Mouse (Mus musculus): ENCODE measurements around the gene Gm9958.

Gene Gm9958

GRCm38 (mm10) chr5:90367067-90367303 lies at the start of gene Gm9958:
Gene Gm9958 (plus strand): TSS chr5:90367204.
- no peak for DNase-seq (ENCODE audit: low read depth)

- no peak for DNase-seq (ENCODE audit: low read depth)
Observed at GRCm38 (mm10) chr5:90331071-90331470, 35.9 kb upstream of the Gm9958 start.

DNA sequence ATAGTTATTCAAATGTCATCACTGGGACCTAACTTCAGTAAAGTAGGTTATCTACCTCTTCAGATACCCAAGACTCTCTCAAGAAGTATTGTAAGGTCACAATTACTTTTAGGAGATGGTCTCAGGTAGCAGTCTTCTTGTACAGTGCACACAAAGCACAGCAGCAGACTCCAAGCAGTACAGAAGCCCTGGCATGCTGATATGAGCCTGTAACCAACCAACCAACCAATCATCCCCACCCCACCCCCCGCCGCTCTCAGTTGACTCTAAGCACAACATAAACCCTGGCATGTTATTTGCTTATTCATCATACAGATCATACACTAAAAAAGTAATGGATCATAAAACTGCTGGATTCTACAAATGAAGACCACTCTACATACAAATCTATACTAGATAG lies 34.5 kb upstream of the Gm9958 start:
- DNase-seq (ENCODE audit: low read depth): no peak

DNA sequence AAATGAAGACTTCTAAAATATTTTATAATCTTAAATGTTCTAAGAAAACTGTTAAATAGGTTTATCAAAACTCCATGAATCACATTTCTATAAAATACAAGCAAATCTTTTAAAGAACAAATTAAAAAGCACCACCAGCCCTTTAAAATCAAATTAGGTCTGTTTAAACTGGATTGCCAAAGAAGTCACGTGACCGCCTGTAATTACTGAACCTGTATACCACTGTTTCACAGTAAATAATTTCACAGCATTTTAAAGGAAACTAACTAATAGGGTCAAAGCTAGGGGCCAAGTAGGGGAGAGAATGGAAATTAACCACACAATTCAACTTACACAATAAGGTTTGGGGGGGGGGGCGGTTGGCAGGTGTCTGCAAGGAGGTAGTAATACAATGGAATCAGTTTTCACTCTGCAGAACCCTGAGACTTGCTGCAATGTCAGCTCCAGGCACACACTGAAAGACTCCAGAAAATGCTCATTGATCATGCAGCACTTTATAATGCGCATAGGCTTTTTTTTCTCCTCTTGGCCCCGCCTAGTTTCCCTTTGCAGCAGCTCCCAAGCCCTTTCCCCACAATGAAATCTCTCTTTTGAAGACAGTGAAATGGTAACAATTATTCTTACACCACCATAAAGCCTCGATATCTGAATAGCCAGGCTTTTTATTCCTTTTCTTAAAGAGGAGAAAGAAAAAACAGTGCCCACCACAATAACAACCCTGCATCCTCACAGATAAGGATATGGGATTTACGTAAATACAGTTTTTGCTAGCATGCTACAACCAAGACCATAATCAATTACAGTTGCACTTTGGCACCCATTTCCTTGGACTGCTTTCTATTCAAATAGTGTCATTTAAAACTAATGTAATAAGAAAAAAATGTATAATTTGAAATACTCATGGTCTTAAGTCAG lies 28.6 kb upstream of the Gm9958 start:
- no peak for DNase-seq (ENCODE audit: low read depth)

DNA sequence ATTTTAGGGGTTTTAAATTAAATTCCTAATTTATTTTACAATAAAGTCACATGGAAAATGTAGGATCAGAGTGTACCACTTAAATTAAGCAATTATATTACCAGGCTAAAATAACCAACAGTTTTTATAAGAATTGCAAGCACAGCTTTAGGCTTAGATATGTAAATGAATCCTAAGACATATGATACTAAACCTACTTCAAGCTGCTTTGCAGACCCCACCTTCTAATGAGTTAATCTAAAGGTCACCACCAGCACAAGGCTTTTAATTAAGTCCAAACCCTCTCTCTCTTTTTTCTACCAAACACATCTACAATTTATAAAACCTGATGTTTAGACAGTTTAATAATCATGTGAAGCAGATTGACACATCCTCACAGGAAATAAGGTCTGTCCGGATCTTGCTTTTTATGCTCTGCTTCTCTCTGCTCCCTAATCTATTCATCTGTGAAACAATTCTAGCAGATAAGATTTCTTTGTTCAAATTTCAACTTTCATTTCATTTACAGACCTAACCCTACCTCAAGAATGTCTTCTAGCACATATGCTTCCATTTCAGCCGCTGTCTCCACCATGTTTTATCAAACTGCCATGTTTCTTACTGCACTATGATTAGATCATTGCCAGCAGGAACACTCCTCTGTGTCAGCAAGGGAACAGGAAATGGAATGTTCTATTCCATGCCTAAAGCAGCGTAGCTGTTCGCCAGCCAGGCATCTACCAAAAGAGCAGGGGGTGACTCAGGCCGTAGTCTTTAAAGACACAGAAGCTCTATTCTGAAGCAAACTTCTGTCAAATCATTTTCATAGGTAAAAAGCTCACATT lies 27.7 kb upstream of the Gm9958 start:
- peak; percentile 33 for DNase-seq (ENCODE audit: low read depth)

GRCm38 (mm10) chr5:90339953-90340343 lies 27.1 kb upstream of the Gm9958 start:
- DNase-seq (ENCODE audit: low read depth): no peak

DNA sequence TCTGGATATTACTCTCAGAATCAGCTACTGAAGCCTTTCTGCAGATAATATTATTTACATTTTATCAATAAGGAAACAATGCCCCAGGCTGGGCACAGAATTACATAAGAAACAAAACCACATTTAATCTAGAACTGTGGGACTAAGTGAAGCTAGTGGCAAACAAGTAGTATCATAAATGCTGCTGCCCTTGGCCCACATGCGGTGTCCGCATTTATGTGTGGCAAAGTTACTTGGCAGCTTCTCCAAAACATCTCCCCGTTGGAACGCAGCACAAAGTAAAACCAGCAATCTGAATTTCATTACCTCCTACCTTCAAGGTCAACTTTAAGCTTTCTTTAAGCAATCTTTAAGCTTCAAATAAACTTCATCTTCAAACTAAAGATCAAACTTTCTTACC lies 26.2 kb upstream of the Gm9958 start:
- DNase-seq (ENCODE audit: low read depth): no peak

GRCm38 (mm10) chr5:90346877-90347276 lies 20.1 kb upstream of the Gm9958 start:
- DNase-seq (ENCODE audit: low read depth): no peak

GRCm38 (mm10) chr5:90353552-90354317 lies 13.3 kb upstream of the Gm9958 start:
- no peak for DNase-seq (ENCODE audit: low read depth)

DNA sequence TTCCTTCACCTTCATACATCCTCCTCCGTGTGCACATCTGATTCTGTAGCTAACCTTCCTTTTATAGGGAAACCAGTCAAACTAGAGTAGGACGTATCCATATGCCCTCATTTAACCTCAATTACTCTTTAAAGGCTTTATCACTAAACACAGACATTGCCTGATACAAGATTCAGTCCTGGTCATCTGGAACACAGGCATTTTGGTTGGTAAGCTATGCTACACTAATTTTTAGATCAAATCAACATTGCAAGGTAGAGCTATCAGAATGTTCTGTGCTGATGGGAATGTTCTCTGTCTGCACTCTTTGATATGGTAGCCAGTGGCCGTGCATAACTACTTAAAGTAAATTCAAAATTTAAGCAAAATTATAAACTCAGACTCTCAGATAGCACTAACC lies 11.2 kb upstream of the Gm9958 start:
- no peak for DNase-seq (ENCODE audit: low read depth)

GRCm38 (mm10) chr5:90364526-90364925 lies 2.5 kb upstream of the Gm9958 start:
- peak; percentile 84 for DNase-seq (ENCODE audit: low read depth)

GRCm38 (mm10) chr5:90365141-90365951 lies 1.7 kb upstream of the Gm9958 start:
- DNase-seq (ENCODE audit: low read depth): peak; percentile 34

- DNase-seq (ENCODE audit: low read depth): peak; percentile 77
Observed at GRCm38 (mm10) chr5:90366121-90367066, 610 bp upstream of the Gm9958 start, which contains the start of gene Ankrd17. Gene Ankrd17 (minus strand): TSS chr5:90366577.

GRCm38 (mm10) chr5:90370401-90370800 lies 3.4 kb downstream of the Gm9958 start:
- no peak for DNase-seq (ENCODE audit: low read depth)

DNA sequence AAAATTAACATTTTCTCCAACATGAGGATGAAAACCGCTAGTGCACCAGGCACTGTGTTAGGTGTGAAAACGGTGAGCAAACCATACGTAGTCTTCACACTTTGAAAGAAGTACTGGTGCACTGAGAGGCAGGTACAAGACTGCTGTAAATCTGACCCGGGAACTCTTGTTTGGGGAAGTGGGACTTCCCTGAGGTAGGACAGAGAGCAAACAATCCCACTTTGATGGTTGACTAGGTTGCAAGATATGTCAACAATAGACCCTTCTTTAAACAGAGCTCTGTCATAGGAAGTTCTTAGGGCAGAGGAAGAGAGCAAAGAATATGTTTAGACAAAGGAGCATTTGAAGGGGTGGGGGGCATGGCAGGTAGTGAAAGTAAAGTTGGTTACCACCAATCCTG lies 6.7 kb downstream of the Gm9958 start:
- no peak for DNase-seq (ENCODE audit: low read depth)

GRCm38 (mm10) chr5:90381458-90381857 lies 14.5 kb downstream of the Gm9958 start:
- DNase-seq (ENCODE audit: low read depth): no peak

GRCm38 (mm10) chr5:90383080-90383479 lies 16.1 kb downstream of the Gm9958 start:
- DNase-seq (ENCODE audit: low read depth): peak; percentile 6

GRCm38 (mm10) chr5:90393764-90394163 lies 26.8 kb downstream of the Gm9958 start:
- no peak for DNase-seq (ENCODE audit: low read depth)

- DNase-seq (ENCODE audit: low read depth): no peak
Observed at GRCm38 (mm10) chr5:90394322-90394721, 27.3 kb downstream of the Gm9958 start.

- DNase-seq (ENCODE audit: low read depth): no peak
Observed at GRCm38 (mm10) chr5:90396817-90397216, 29.8 kb downstream of the Gm9958 start.

Measured in c-Kit-positive CD71-negative TER-119-negative erythroid progenitor cells, embryonic 14.5 days (primary cell).